Mouse (Mus musculus): ENCODE measurements around the gene Gm44579. TPM values are rescaled to one million over a fixed set of nuclear protein-coding genes. Genes with fewer than 3 reads are reported as not detected.

The Gm44579 gene
- polyA plus RNA-seq (2015; fragmentation: Nextera tagmentation; extraction: Ambion mirVana) = not detected in 2 replicates

GRCm38 (mm10) chr15:98220877-98221276 lies at the start of gene Gm44579, which contains the start of gene Olfr287:
Gene Gm44579 (minus strand): TSS chr15:98220977.
Gene Olfr287 (minus strand): TSS chr15:98221056.
- H3K36me3 ChIP-seq (ENCODE audit: control insufficient read depth, insufficient read depth) = no peaks in the 10 kb centered on the region
- H3K4me2 ChIP-seq (ENCODE audit: low read length) = no peak within 1 kb of the TSS
- no peak within 1 kb of the TSS for H3K4me3 ChIP-seq (replicated peaks; ENCODE audit: low read length)
- no peak within 1 kb of the TSS for H3K9ac ChIP-seq (replicated peaks; ENCODE audit: low read depth, low read length)
- H3K4me1 ChIP-seq (replicated peaks; ENCODE audit: control insufficient read depth, insufficient read depth, low read length) = no peaks in the 10 kb centered on the region
- no peak for ATAC-seq
- WGBS = 69% methylated on average over 4 of the region's 4 CpGs
- H3K27ac ChIP-seq (ENCODE audit: low read length) = no peak within 1 kb of the TSS
- H3K27me3 ChIP-seq (replicated peaks; ENCODE audit: control insufficient read depth, insufficient read depth, low read length) = no peaks in the 10 kb centered on the region
- no peaks in the 10 kb centered on the region for H3K9me3 ChIP-seq (ENCODE audit: control insufficient read depth, low read length)

GRCm38 (mm10) chr15:98257776-98258175 lies 37.0 kb upstream of the Gm44579 start:
- no peak for ATAC-seq
- H3K36me3 ChIP-seq (ENCODE audit: control insufficient read depth, insufficient read depth) = no peaks in the 10 kb centered on the region
- no peaks in the 10 kb centered on the region for H3K4me1 ChIP-seq (replicated peaks; ENCODE audit: control insufficient read depth, insufficient read depth, low read length)
- no peak overlapping the region for H3K27ac ChIP-seq (ENCODE audit: low read length)
- H3K4me2 ChIP-seq (ENCODE audit: low read length) = no peak overlapping the region
- no peaks in the 10 kb centered on the region for H3K9me3 ChIP-seq (ENCODE audit: control insufficient read depth, low read length)
- H3K9ac ChIP-seq (replicated peaks; ENCODE audit: low read depth, low read length) = no peak overlapping the region
- no peaks in the 10 kb centered on the region for H3K27me3 ChIP-seq (replicated peaks; ENCODE audit: control insufficient read depth, insufficient read depth, low read length)
- 87% methylated on average over 7 of the region's 7 CpGs for WGBS
- no peak overlapping the region for H3K4me3 ChIP-seq (replicated peaks; ENCODE audit: low read length)

DNA sequence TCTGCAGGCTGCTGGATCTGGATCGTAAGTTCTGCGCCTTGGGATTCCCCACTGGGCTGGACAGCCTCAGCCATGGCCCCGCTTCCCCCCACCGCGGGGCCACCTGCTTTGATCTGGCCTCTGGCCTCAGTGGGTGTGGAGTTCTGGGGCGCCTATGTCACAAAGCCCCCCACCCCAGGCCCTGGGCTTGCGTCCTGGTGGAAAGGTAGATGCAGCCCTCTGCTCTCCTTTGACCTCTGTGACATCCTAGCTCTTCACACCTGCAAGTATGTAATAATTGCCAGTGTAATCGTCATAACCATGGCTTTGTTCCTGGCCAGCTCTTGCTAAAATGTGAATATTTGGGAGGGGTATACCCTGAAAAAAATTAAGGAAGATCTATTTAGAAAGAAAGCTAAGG lies 36.4 kb upstream of the Gm44579 start, which contains the start of gene H1fnt:
Gene H1fnt (minus strand): TSS at position 101 of the 400 bp plus-strand sequence.
- no peaks in the 10 kb centered on the region for H3K27me3 ChIP-seq (replicated peaks; ENCODE audit: control insufficient read depth, insufficient read depth, low read length)
- no peak for ATAC-seq
- H3K9ac ChIP-seq (replicated peaks; ENCODE audit: low read depth, low read length) = no peak within 1 kb of the TSS
- H3K9me3 ChIP-seq (ENCODE audit: control insufficient read depth, low read length) = no peaks in the 10 kb centered on the region
- WGBS = 94% methylated on average over 8 of the region's 8 CpGs
- H3K4me1 ChIP-seq (replicated peaks; ENCODE audit: control insufficient read depth, insufficient read depth, low read length) = no peaks in the 10 kb centered on the region
- no peak within 1 kb of the TSS for H3K27ac ChIP-seq (ENCODE audit: low read length)
- H3K36me3 ChIP-seq (ENCODE audit: control insufficient read depth, insufficient read depth) = no peaks in the 10 kb centered on the region
- H3K4me3 ChIP-seq (replicated peaks; ENCODE audit: low read length) = no peak within 1 kb of the TSS
- no peak within 1 kb of the TSS for H3K4me2 ChIP-seq (ENCODE audit: low read length)

DNA sequence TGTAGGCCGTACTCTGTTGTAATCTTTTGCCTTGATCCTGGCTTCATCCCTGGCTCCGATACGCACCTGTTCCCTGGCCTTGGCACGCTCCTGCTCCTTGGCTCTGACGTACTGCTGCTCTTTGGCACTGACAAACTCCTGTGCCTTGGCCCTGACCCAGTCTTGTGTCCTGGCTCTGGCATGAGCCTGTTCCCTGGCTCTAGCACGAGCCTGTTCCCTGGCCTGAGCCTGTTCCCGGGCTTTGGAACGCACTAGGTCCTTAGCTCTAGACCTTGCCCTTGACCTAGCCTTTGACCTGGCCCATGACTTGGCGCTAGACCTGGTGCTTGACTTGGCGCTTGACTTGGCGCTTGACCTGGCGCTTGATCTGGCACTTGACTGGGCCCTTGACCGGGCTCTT lies 35.5 kb upstream of the Gm44579 start:
- no peak for ATAC-seq

DNA sequence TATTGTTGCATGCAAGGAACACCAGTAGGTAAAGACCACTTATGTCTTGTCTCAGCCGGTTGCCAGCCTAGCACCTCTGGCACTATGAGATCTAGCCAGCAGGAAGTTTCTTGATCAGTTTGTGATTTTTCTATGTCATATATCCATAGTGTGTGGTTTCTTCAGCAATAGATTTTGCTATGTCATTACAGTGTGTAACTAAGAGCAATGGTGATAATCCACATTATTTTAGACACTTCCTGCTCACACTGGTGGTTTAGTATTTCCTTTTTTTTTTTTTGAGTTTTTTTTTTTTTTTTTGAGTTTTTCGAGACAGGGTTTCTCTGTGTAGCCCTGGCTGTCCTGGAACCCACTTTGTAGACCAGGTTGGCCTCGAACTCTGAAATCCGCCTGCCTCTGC lies 14.7 kb upstream of the Gm44579 start:
- H3K4me1 ChIP-seq (replicated peaks; ENCODE audit: control insufficient read depth, insufficient read depth, low read length) = no peaks in the 10 kb centered on the region
- H3K9me3 ChIP-seq (ENCODE audit: control insufficient read depth, low read length) = no peaks in the 10 kb centered on the region
- no peak for ATAC-seq
- WGBS = 87% methylated on average over 4 of the region's 4 CpGs
- no peaks in the 10 kb centered on the region for H3K36me3 ChIP-seq (ENCODE audit: control insufficient read depth, insufficient read depth)
- H3K9ac ChIP-seq (replicated peaks; ENCODE audit: low read depth, low read length) = no peak overlapping the region
- H3K4me2 ChIP-seq (ENCODE audit: low read length) = no peak overlapping the region
- H3K4me3 ChIP-seq (replicated peaks; ENCODE audit: low read length) = no peak overlapping the region
- no peak overlapping the region for H3K27ac ChIP-seq (ENCODE audit: low read length)
- H3K27me3 ChIP-seq (replicated peaks; ENCODE audit: control insufficient read depth, insufficient read depth, low read length) = no peaks in the 10 kb centered on the region; the same call in 1 of the 2 replicates

More for the DNA sequence above, 35.5 kb upstream of the Gm44579 start:
- Histone ChIP-seq H3K9ac (replicated peaks; ENCODE audit: low read depth, low read length) (no peak overlapping the region), H3K9me3 (ENCODE audit: control insufficient read depth, low read length) (no peaks in the 10 kb centered on the region), H3K4me2 (ENCODE audit: low read length) (no peak overlapping the region), H3K27ac (ENCODE audit: low read length) (no peak overlapping the region), H3K36me3 (ENCODE audit: control insufficient read depth, insufficient read depth) (no peaks in the 10 kb centered on the region), H3K27me3 (replicated peaks; ENCODE audit: control insufficient read depth, insufficient read depth, low read length) (no peaks in the 10 kb centered on the region), H3K4me1 (replicated peaks; ENCODE audit: control insufficient read depth, insufficient read depth, low read length) (no peaks in the 10 kb centered on the region), H3K4me3 (replicated peaks; ENCODE audit: low read length) (no peak overlapping the region)
- 93% methylated on average over 13 of the region's 13 CpGs for WGBS

GRCm38 (mm10) chr15:98234350-98234749 lies 13.6 kb upstream of the Gm44579 start, which contains the start of gene Olfr286:
Gene Olfr286 (minus strand): TSS chr15:98234450.
- Histone ChIP-seq H3K36me3 (ENCODE audit: control insufficient read depth, insufficient read depth) (no peaks in the 10 kb centered on the region), H3K4me2 (ENCODE audit: low read length) (no peak within 1 kb of the TSS), H3K27me3 (replicated peaks; ENCODE audit: control insufficient read depth, insufficient read depth, low read length) (no peaks in the 10 kb centered on the region; the same call in 1 of the 2 replicates), H3K27ac (ENCODE audit: low read length) (no peak within 1 kb of the TSS), H3K4me3 (replicated peaks; ENCODE audit: low read length) (no peak within 1 kb of the TSS), H3K4me1 (replicated peaks; ENCODE audit: control insufficient read depth, insufficient read depth, low read length) (no peaks in the 10 kb centered on the region), H3K9ac (replicated peaks; ENCODE audit: low read depth, low read length) (no peak within 1 kb of the TSS), H3K9me3 (ENCODE audit: control insufficient read depth, low read length) (no peaks in the 10 kb centered on the region)
- ATAC-seq = no peak
- 85% methylated on average over 4 of the region's 4 CpGs for WGBS

GRCm38 (mm10) chr15:98226096-98226495 lies 5.3 kb upstream of the Gm44579 start:
- no peaks in the 10 kb centered on the region for H3K4me1 ChIP-seq (replicated peaks; ENCODE audit: control insufficient read depth, insufficient read depth, low read length)
- no peaks in the 10 kb centered on the region for H3K36me3 ChIP-seq (ENCODE audit: control insufficient read depth, insufficient read depth)
- no peak overlapping the region for H3K4me3 ChIP-seq (replicated peaks; ENCODE audit: low read length)
- no peak overlapping the region for H3K9ac ChIP-seq (replicated peaks; ENCODE audit: low read depth, low read length)
- H3K27me3 ChIP-seq (replicated peaks; ENCODE audit: control insufficient read depth, insufficient read depth, low read length) = no peaks in the 10 kb centered on the region
- ATAC-seq = no peak
- no peaks in the 10 kb centered on the region for H3K9me3 ChIP-seq (ENCODE audit: control insufficient read depth, low read length)
- 68% methylated on average over 7 of the region's 7 CpGs for WGBS
- no peak overlapping the region for H3K4me2 ChIP-seq (ENCODE audit: low read length)
- no peak overlapping the region for H3K27ac ChIP-seq (ENCODE audit: low read length)

DNA sequence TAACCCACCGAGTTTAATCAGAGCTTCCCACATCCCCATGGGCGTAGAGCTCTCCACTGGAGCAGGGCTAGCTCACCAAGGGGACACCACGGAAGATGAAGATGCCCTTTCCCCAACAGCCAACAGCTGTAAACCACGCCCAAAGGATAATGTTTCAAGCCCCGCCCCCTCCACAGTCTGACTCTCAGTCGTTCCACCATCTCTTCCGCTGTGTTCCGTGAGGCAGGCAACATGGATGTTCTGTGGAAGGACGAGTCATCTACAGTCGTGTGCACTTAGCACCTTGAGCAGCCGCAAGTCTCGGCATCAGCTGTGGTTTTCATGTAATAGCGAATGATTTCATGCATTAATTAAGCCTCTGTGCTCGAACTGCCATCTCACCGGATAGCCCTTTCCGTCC lies 4.8 kb upstream of the Gm44579 start:
- Histone ChIP-seq H3K4me3 (replicated peaks; ENCODE audit: low read length) (no peak overlapping the region), H3K9me3 (ENCODE audit: control insufficient read depth, low read length) (no peaks in the 10 kb centered on the region), H3K36me3 (ENCODE audit: control insufficient read depth, insufficient read depth) (no peaks in the 10 kb centered on the region), H3K9ac (replicated peaks; ENCODE audit: low read depth, low read length) (no peak overlapping the region), H3K27me3 (replicated peaks; ENCODE audit: control insufficient read depth, insufficient read depth, low read length) (no peaks in the 10 kb centered on the region), H3K4me2 (ENCODE audit: low read length) (no peak overlapping the region), H3K27ac (ENCODE audit: low read length) (no peak overlapping the region), H3K4me1 (replicated peaks; ENCODE audit: control insufficient read depth, insufficient read depth, low read length) (no peaks in the 10 kb centered on the region)
- ATAC-seq = no peak
- 40% methylated on average over 16 of the region's 16 CpGs for WGBS

DNA sequence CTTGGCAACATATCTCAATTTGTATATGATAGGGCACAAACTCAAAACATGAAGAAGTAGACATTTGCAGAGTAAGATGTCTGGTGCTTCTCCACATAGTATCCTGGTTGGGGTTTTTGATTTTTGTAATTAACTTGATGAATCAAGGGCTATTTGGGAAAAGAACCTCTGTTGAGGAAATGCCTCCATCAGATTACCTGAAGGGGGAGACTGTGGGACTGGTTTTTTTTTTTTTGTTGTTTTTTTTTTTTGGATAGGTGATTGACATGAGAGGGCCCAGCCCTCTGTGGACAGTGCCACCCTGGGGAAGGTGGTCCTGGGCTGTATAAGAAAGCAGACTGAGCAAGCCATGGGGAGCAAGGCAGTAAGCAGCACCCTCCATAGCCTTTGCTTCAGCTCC lies 1.6 kb upstream of the Gm44579 start:
- Histone ChIP-seq H3K9ac (replicated peaks; ENCODE audit: low read depth, low read length) (no peak overlapping the region), H3K4me2 (ENCODE audit: low read length) (no peak overlapping the region), H3K4me1 (replicated peaks; ENCODE audit: control insufficient read depth, insufficient read depth, low read length) (no peaks in the 10 kb centered on the region), H3K4me3 (replicated peaks; ENCODE audit: low read length) (no peak overlapping the region), H3K27ac (ENCODE audit: low read length) (no peak overlapping the region), H3K36me3 (ENCODE audit: control insufficient read depth, insufficient read depth) (no peaks in the 10 kb centered on the region), H3K9me3 (ENCODE audit: control insufficient read depth, low read length) (no peaks in the 10 kb centered on the region), H3K27me3 (replicated peaks; ENCODE audit: control insufficient read depth, insufficient read depth, low read length) (no peaks in the 10 kb centered on the region)
- no peak for ATAC-seq

GRCm38 (mm10) chr15:98214130-98214529 lies 6.6 kb downstream of the Gm44579 start:
- no peak for ATAC-seq
- H3K4me3 ChIP-seq (replicated peaks; ENCODE audit: low read length) = no peak overlapping the region
- WGBS = 82% methylated on average over 5 of the region's 5 CpGs
- H3K9me3 ChIP-seq (ENCODE audit: control insufficient read depth, low read length) = no peaks in the 10 kb centered on the region
- no peaks in the 10 kb centered on the region for H3K4me1 ChIP-seq (replicated peaks; ENCODE audit: control insufficient read depth, insufficient read depth, low read length)
- no peak overlapping the region for H3K4me2 ChIP-seq (ENCODE audit: low read length)
- H3K9ac ChIP-seq (replicated peaks; ENCODE audit: low read depth, low read length) = no peak overlapping the region
- no peaks in the 10 kb centered on the region for H3K27me3 ChIP-seq (replicated peaks; ENCODE audit: control insufficient read depth, insufficient read depth, low read length)
- H3K36me3 ChIP-seq (ENCODE audit: control insufficient read depth, insufficient read depth) = no peaks in the 10 kb centered on the region
- H3K27ac ChIP-seq (ENCODE audit: low read length) = no peak overlapping the region
